14 mouse cellular contexts compared by ENCODE assay signal in genomic region chr3:84774246-84775066, GRCm38 (mm10). TPM values are rescaled to one million over a fixed set of nuclear protein-coding genes. Genes with fewer than 3 reads are reported as not detected.
A peak's percentile ranks its signal among the peaks of the same experiment; 100 is the strongest.
DNase-seq lines count a peak whose midpoint lies in the region; ATAC-seq and TF ChIP-seq lines count a peak whose summit lies in the region.
"Had no signal": no experiment of that assay in that cellular context is flagged by ENCODE, and none has a peak within 500 bp of the region (broad histone marks: within the 10 kb centered on the region; RNA-seq: fewer than 3 reads in every experiment).

No protein-coding gene starts in this region.

- DNase-seq in lung, postnatal 0 days (ENCODE audit: low spot score) = peak; percentile 19
- DNase-seq in lung, postnatal 14 days = no peak
- DNase-seq in embryo, embryonic 9.5 days (ENCODE audit: extremely low spot score) = peak; percentile 13
- no peak for DNase-seq in frontal cortex, postnatal 14 days (ENCODE audit: low spot score in 2 of 2)
- no peak for DNase-seq in layer of hippocampus, adult 11-12 months (ENCODE audit: low spot score)
- DNase-seq in thymus, postnatal 0 days (ENCODE audit: low spot score) = no peak
- DNase-seq: heart, adult 2 months; liver, embryonic 13.5 days had no signal

- WGBS in lung, postnatal 0 days = 38% methylated on average over 8 of the region's 8 CpGs
- WGBS in intestine, embryonic 15.5 days = 38% methylated on average over 8 of the region's 8 CpGs
- WGBS in stomach, embryonic 14.5 days = 48% methylated on average over 8 of the region's 8 CpGs

- no peaks in the 10 kb centered on the region for H3K9me3 ChIP-seq in lung, postnatal 0 days (ENCODE audit: low read length)
- H3K9me3 ChIP-seq in intestine, embryonic 15.5 days = no peaks in the 10 kb centered on the region
- no peaks in the 10 kb centered on the region for H3K9me3 ChIP-seq in stomach, embryonic 14.5 days (ENCODE audit: control insufficient read depth, low read depth, low read length)
- H3K9me3 ChIP-seq: forebrain, embryonic 10.5 days; G1E; liver, embryonic 13.5 days; neural tube, embryonic 12.5 days had no signal

- no peak for TF ChIP-seq CTCF in lung, postnatal 0 days (IDR thresholded peaks at IDR 0.05)

- no peak for ATAC-seq in lung, postnatal 0 days
- peak; percentile 68 for ATAC-seq in intestine, embryonic 15.5 days
- ATAC-seq in stomach, embryonic 14.5 days (ENCODE audit: insufficient number of reproducible peaks, insufficient read depth, low FRiP score, low read depth) = no peak

- H3K4me2 ChIP-seq in lung, postnatal 0 days (replicated peaks; ENCODE audit: low read depth, low read length) = no peak overlapping the region
- H3K4me2 ChIP-seq in intestine, embryonic 15.5 days (replicated peaks) = no peak overlapping the region
- H3K4me2 ChIP-seq in stomach, embryonic 14.5 days (replicated peaks; ENCODE audit: low read depth, low read length) = no peak overlapping the region
- H3K4me2 ChIP-seq: hindbrain, embryonic 14.5 days; liver, embryonic 13.5 days; neural tube, embryonic 12.5 days had no signal

- H3K4me3 ChIP-seq in lung, postnatal 0 days (ENCODE audit: low read depth, low read length) = no peak overlapping the region
- no peak overlapping the region for H3K4me3 ChIP-seq in intestine, embryonic 15.5 days (replicated peaks)
- H3K4me3 ChIP-seq in stomach, embryonic 14.5 days (ENCODE audit: low read depth, low read length) = no peak overlapping the region
- H3K4me3 ChIP-seq: forebrain, embryonic 10.5 days; heart, adult 2 months; liver, embryonic 13.5 days; neural tube, embryonic 12.5 days had no signal

- H3K9ac ChIP-seq in lung, postnatal 0 days (replicated peaks; ENCODE audit: low read depth) = no peak overlapping the region
- H3K9ac ChIP-seq in intestine, embryonic 15.5 days = no peak overlapping the region
- no peak overlapping the region for H3K9ac ChIP-seq in stomach, embryonic 14.5 days (replicated peaks; ENCODE audit: low read depth, low read length)
- H3K9ac ChIP-seq: hindbrain, embryonic 14.5 days; liver, embryonic 13.5 days; neural tube, embryonic 12.5 days had no signal

- H3K4me1 ChIP-seq in lung, postnatal 0 days (ENCODE audit: insufficient read depth, low read depth, low read length) = 0 out of 2 replicates have a peak, but pooled peaks cover 5% of the 10 kb centered on the region
- H3K4me1 ChIP-seq in intestine, embryonic 15.5 days (replicated peaks) = no peaks in the 10 kb centered on the region
- H3K4me1 ChIP-seq in stomach, embryonic 14.5 days (ENCODE audit: control insufficient read depth, insufficient read depth, low read length) = no peaks in the 10 kb centered on the region; the same call in 1 of the 2 replicates
- H3K4me1 ChIP-seq: neural tube, embryonic 12.5 days had no signal

- H3K27ac ChIP-seq in lung, postnatal 0 days (ENCODE audit: low read length) = no peak overlapping the region
- H3K27ac ChIP-seq in intestine, embryonic 15.5 days = no peak overlapping the region
- H3K27ac ChIP-seq in stomach, embryonic 14.5 days (ENCODE audit: low read length) = peak overlapping the region; percentile 7; the same call in 1 of the 2 replicates
- H3K27ac ChIP-seq: forebrain, embryonic 10.5 days; heart, adult 2 months; hindbrain, embryonic 14.5 days; neural tube, embryonic 12.5 days had no signal

- no peaks in the 10 kb centered on the region for H3K36me3 ChIP-seq in lung, postnatal 0 days (ENCODE audit: insufficient read depth, low read length)
- no peaks in the 10 kb centered on the region for H3K36me3 ChIP-seq in intestine, embryonic 15.5 days
- no peaks in the 10 kb centered on the region for H3K36me3 ChIP-seq in stomach, embryonic 14.5 days (ENCODE audit: control insufficient read depth, insufficient read depth, low read length)
- H3K36me3 ChIP-seq: forebrain, embryonic 10.5 days; G1E; liver, embryonic 13.5 days; neural tube, embryonic 12.5 days had no signal

- no peaks in the 10 kb centered on the region for H3K27me3 ChIP-seq in lung, postnatal 0 days (replicated peaks; ENCODE audit: insufficient read depth, low read length)
- H3K27me3 ChIP-seq in intestine, embryonic 15.5 days (replicated peaks) = no peaks in the 10 kb centered on the region
- H3K27me3 ChIP-seq in stomach, embryonic 14.5 days (ENCODE audit: control insufficient read depth, insufficient read depth, low read length) = no peaks in the 10 kb centered on the region
- H3K27me3 ChIP-seq: liver, embryonic 13.5 days; neural tube, embryonic 12.5 days had no signal

- TF ChIP-seq EP300 in lung, postnatal 0 days (IDR thresholded peaks at IDR 0.05) = no peak

RNA-seq across cellular contexts. Expression of gene Fbxw7, which starts 40.6 kb away (rescaled TPM):
- 8.2 and 8.6 TPM in 2 replicates for polyA plus RNA-seq in lung, postnatal 0 days (2015; fragmentation: Nextera tagmentation; extraction: Ambion mirVana)
- polyA plus RNA-seq in intestine, embryonic 15.5 days (2015; fragmentation: Nextera tagmentation; extraction: Ambion mirVana) = 9.6 and 10.4 TPM in 2 replicates
- 16.8 and 17.8 TPM in 2 replicates for polyA plus RNA-seq in stomach, embryonic 14.5 days (2014; fragmentation: Nextera tagmentation; extraction: Ambion mirVana)
- 15.0 and 18.2 TPM in 2 replicates for polyA plus RNA-seq in thymus, postnatal 0 days (2015; fragmentation: Nextera tagmentation; extraction: Ambion mirVana)

Comparison
In these comparisons a context has a peak if more than half of its experiments do, and no peak if none do; other contexts are left out.
1. DNase-seq: peak in lung, postnatal 0 days (single experiment) and embryo, embryonic 9.5 days (single experiment); none in lung, postnatal 14 days (single experiment), frontal cortex, postnatal 14 days (0 of 2), layer of hippocampus, adult 11-12 months (single experiment) and thymus, postnatal 0 days (single experiment).